Mouse (Mus musculus): ENCODE measurements around the gene Fitm1. TPM values are rescaled to one million over a fixed set of nuclear protein-coding genes. Genes with fewer than 3 reads are reported as not detected.
A peak's percentile ranks its signal among the peaks of the same experiment; 100 is the strongest.

Fitm1 gene
- polyA plus RNA-seq, 1 experiment from 2014 or later, result 0.27 TPM

DNA sequence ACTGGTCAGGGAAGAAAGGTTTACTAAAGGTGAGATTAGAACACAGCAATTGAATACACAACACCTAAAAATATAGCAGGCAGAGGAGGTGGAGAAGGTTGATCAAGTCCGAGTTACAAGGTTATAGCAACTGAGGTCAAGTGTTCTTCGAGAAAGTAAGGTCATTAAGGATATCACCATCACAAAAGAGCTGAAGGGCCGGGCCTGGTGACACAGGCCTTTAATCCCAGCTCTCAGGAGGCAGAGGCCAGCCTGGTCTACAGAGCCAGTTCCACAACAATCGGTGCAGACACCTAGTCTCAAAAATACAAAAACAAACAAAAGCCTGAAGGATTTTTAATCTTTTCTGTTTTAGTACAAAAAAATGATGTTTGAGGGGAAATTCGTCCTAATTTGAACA lies 24.1 kb upstream of the Fitm1 start:
- no peak for ATAC-seq (ENCODE audit: low FRiP score)
- Histone ChIP-seq H3K27me3 (ENCODE audit: control insufficient read depth, insufficient read depth, low read length) (no peaks in the 10 kb centered on the region), H3K36me3 (replicated peaks; ENCODE audit: control insufficient read depth, insufficient read depth) (peaks cover 24% of the 10 kb centered on the region), H3K27ac (no peak overlapping the region), H3K9me3 (ENCODE audit: control insufficient read depth, low read length) (no peaks in the 10 kb centered on the region), H3K9ac (no peak overlapping the region), H3K4me3 (replicated peaks; ENCODE audit: low read length) (no peak overlapping the region), H3K4me1 (replicated peaks; ENCODE audit: control insufficient read depth, insufficient read depth, low read length) (no peaks in the 10 kb centered on the region), H3K4me2 (replicated peaks) (no peak overlapping the region)
- DNase-seq (ENCODE audit: low spot score), result no peak
- WGBS, result 78% methylated on average over 5 of the region's 5 CpGs

DNA sequence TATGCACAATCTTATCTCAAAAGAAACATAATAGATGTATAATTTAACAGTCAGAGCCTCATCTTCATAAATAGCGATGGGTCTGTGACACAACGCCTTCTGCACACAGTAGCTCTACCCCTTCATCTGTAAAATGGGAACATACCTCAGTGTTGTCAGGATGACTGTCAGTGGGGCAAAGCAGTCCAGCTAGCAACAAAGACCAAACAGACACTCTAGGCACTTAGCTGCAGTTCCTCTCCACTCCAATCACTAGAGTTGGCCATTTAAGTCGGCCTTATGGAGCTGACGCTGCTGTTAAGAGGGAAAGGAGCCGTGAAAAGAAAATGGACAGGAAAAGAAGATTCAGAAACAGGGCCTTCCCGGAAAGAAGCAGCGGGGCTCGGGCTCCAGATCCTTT lies 23.6 kb upstream of the Fitm1 start:
- no peak for DNase-seq (ENCODE audit: low spot score)
- Histone ChIP-seq H3K27ac (no peak overlapping the region), H3K4me2 (replicated peaks) (no peak overlapping the region), H3K4me1 (replicated peaks; ENCODE audit: control insufficient read depth, insufficient read depth, low read length) (no peaks in the 10 kb centered on the region), H3K27me3 (ENCODE audit: control insufficient read depth, insufficient read depth, low read length) (no peaks in the 10 kb centered on the region), H3K4me3 (replicated peaks; ENCODE audit: low read length) (no peak overlapping the region), H3K9me3 (ENCODE audit: control insufficient read depth, low read length) (no peaks in the 10 kb centered on the region), H3K36me3 (replicated peaks; ENCODE audit: control insufficient read depth, insufficient read depth) (peaks cover 24% of the 10 kb centered on the region), H3K9ac (no peak overlapping the region)
- no peak for ATAC-seq (ENCODE audit: low FRiP score)
- WGBS, result 93% methylated on average over 8 of the region's 8 CpGs

DNA sequence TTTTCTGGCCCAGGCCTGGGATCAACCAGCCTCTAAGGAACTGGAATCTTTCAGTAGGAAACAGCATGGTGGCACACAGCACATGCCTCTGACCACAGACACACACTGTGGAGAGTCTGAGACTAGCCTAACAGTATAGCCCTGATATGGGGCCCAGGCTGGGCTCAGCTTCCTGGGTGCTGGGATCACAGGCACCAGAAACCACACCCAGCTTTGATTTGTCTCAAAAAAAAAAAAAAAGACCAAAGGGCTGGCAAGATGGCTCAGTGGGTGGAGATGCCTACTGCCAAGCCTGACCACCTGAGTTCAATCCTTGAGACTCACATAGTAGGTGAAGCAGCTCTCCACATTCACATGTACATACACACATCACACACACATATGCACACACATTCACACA lies 20.8 kb upstream of the Fitm1 start:
- no peak overlapping the region for H3K4me3 ChIP-seq (replicated peaks; ENCODE audit: low read length)
- no peak overlapping the region for H3K4me2 ChIP-seq (replicated peaks)
- H3K9me3 ChIP-seq (ENCODE audit: control insufficient read depth, low read length), result no peaks in the 10 kb centered on the region
- no peak overlapping the region for H3K9ac ChIP-seq
- no peaks in the 10 kb centered on the region; the same call in 1 of the 2 replicates for H3K36me3 ChIP-seq (replicated peaks; ENCODE audit: control insufficient read depth, insufficient read depth)
- H3K4me1 ChIP-seq (replicated peaks; ENCODE audit: control insufficient read depth, insufficient read depth, low read length), result peaks cover 6% of the 10 kb centered on the region; the same call in 1 of the 2 replicates
- no peak for ATAC-seq (ENCODE audit: low FRiP score)
- no peak for DNase-seq (ENCODE audit: low spot score)
- H3K27me3 ChIP-seq (ENCODE audit: control insufficient read depth, insufficient read depth, low read length), result no peaks in the 10 kb centered on the region
- H3K27ac ChIP-seq, result no peak overlapping the region

DNA sequence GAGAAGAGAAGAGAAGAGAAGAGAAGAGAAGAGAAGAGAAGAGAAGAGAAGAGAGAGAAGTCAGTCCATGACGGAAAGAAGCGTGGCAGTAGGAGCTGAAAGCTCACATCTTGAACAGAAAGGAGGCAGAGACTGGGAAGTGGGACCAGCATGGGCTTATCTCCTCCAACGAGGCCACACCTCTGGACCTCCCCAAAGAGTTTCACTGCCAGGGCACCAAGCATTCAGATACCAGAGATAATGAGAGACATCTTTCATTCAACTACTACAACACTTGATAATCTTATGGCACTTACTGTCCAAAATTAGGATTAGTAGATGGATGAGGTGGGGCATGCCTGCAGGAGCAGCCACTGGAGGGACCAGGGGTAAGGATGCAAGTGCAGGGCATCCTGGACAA lies 19.6 kb upstream of the Fitm1 start:
- Histone ChIP-seq H3K36me3 (replicated peaks; ENCODE audit: control insufficient read depth, insufficient read depth) (no peaks in the 10 kb centered on the region), H3K9ac (no peak overlapping the region), H3K4me1 (replicated peaks; ENCODE audit: control insufficient read depth, insufficient read depth, low read length) (peaks cover 6% of the 10 kb centered on the region; the same call in 1 of the 2 replicates), H3K4me3 (replicated peaks; ENCODE audit: low read length) (no peak overlapping the region), H3K27ac (no peak overlapping the region), H3K27me3 (ENCODE audit: control insufficient read depth, insufficient read depth, low read length) (no peaks in the 10 kb centered on the region), H3K4me2 (replicated peaks) (no peak overlapping the region), H3K9me3 (ENCODE audit: control insufficient read depth, low read length) (no peaks in the 10 kb centered on the region)
- no peak for ATAC-seq (ENCODE audit: low FRiP score)
- WGBS, result 87% methylated on average over 3 of the region's 3 CpGs
- DNase-seq (ENCODE audit: low spot score), result no peak

DNA sequence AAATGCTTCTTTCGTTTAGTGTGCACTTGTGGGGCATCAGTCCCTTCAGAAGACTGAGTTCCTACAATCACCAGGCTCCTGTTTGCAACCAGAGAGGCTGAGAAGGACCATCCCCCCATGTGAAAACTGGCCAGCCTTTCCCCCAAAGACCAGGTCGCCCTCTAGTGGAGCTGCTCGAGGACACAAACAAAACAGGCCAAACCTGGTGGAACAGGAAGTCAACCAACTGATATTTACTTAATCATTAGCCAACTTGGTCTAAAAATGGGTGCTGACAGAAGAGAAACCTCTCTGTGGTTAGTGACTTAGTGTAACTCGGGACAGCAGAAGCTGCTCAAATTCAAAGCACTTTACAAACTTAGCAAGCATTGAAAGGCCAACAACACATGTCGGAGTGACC lies 18.4 kb upstream of the Fitm1 start:
- Histone ChIP-seq H3K4me2 (replicated peaks) (no peak overlapping the region), H3K4me3 (replicated peaks; ENCODE audit: low read length) (no peak overlapping the region), H3K27ac (no peak overlapping the region), H3K27me3 (ENCODE audit: control insufficient read depth, insufficient read depth, low read length) (no peaks in the 10 kb centered on the region), H3K36me3 (replicated peaks; ENCODE audit: control insufficient read depth, insufficient read depth) (no peaks in the 10 kb centered on the region), H3K9me3 (ENCODE audit: control insufficient read depth, low read length) (no peaks in the 10 kb centered on the region), H3K9ac (no peak overlapping the region), H3K4me1 (replicated peaks; ENCODE audit: control insufficient read depth, insufficient read depth, low read length) (peaks cover 15% of the 10 kb centered on the region)
- DNase-seq (ENCODE audit: low spot score), result peak; percentile 67
- ATAC-seq (ENCODE audit: low FRiP score), result no peak
- whole genome bisulfite sequencing, result 32% methylated on average over 5 of the region's 5 CpGs

DNA sequence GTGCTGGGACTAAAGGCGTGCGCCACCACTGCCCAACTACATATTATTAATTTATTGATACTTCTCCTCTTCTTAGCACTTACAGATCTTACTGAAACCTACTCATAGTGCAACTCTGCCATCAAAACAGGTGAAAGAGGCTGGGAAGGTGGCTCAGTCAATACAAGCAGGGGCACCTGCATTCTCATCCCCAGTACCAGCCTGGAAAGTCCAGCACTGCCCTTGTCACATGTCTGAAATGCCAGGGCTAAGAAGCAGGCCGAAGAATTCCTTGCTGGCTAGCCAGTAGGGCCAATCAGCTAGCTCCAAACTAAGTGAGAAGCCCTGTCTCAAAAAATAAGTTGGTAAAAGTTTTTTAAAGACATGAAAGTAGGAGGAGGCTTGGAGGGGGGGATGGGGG lies 17.8 kb upstream of the Fitm1 start:
- Histone ChIP-seq H3K4me3 (replicated peaks; ENCODE audit: low read length) (no peak overlapping the region), H3K27me3 (ENCODE audit: control insufficient read depth, insufficient read depth, low read length) (no peaks in the 10 kb centered on the region), H3K36me3 (replicated peaks; ENCODE audit: control insufficient read depth, insufficient read depth) (0 out of 2 replicates have a peak, but pooled peaks cover 3% of the 10 kb centered on the region), H3K4me2 (replicated peaks) (no peak overlapping the region), H3K4me1 (replicated peaks; ENCODE audit: control insufficient read depth, insufficient read depth, low read length) (peaks cover 15% of the 10 kb centered on the region), H3K27ac (no peak overlapping the region), H3K9ac (no peak overlapping the region), H3K9me3 (ENCODE audit: control insufficient read depth, low read length) (no peaks in the 10 kb centered on the region)
- WGBS, result 91% methylated on average over 3 of the region's 3 CpGs
- no peak for ATAC-seq (ENCODE audit: low FRiP score)
- DNase-seq (ENCODE audit: low spot score), result no peak

DNA sequence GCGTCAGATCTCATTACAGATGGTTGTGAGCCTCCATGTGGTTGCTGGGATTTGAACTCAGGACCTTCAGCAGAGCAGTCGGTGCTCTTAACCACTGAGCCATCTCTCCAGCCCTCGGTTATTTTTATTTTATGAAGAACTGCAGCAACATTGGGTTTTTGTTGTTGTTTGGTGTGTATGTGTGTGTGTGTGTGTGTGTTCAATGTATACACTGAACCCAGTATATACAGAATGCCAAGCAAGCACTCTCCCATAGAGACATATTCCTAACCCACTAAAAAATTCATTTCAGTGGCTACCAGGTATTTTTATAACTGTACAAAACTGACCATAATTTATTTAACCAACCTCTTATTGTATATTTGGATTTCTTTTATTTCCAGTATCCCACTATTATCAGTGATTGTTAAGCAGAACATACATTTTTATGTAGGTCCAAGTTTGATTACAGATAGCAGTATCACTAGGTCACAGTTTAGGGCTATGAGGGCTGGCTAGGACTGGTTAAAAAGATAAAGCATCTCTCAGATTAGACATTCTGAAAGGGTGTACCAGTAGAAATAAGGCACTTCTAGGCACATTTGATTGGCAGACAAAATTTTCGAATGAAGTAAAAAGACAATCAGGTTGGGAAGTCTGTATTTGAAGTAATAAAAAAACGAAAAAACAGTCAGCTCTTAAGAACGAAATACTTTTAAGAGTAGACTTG lies 16.5 kb upstream of the Fitm1 start:
- H3K36me3 ChIP-seq (replicated peaks; ENCODE audit: control insufficient read depth, insufficient read depth), result peaks cover 15% of the 10 kb centered on the region; the same call in 1 of the 2 replicates
- H3K4me2 ChIP-seq (replicated peaks), result peak overlapping the region; percentile 84
- no peaks in the 10 kb centered on the region for H3K27me3 ChIP-seq (ENCODE audit: control insufficient read depth, insufficient read depth, low read length)
- no peak for DNase-seq (ENCODE audit: low spot score)
- peaks cover 15% of the 10 kb centered on the region for H3K4me1 ChIP-seq (replicated peaks; ENCODE audit: control insufficient read depth, insufficient read depth, low read length)
- peak overlapping the region; percentile 50 for H3K4me3 ChIP-seq (replicated peaks; ENCODE audit: low read length)
- peak overlapping the region; percentile 76 for H3K9ac ChIP-seq
- H3K27ac ChIP-seq, result peak overlapping the region; percentile 98; the same call in 1 of the 2 replicates
- no peak for ATAC-seq (ENCODE audit: low FRiP score)
- H3K9me3 ChIP-seq (ENCODE audit: control insufficient read depth, low read length), result no peaks in the 10 kb centered on the region
- WGBS, result 59% methylated on average over 6 of the region's 6 CpGs

DNA sequence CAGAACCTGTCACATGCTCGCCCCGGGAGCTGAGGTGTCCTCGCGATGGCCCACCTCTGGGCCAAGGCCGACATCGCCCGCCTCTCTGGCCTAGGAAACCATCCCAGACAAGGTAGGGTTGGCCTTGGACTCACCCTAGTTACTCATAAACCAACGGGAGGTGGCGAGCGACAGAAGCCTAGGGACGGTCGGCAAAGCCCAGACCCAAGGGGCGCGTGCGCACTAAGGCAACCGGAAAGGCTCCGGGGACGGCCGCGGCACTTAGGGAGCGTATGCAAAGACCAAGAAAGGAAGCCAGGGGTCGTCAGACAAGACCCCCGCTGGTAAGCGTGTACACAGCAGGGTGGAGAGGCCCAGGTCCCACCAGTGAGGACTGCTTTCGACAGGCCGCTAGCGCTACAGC lies 15.6 kb upstream of the Fitm1 start, which contains the start of gene Dcaf11:
Gene Dcaf11, plus strand, starts transcription at position 208 of the 403 bp plus-strand sequence.
- H3K4me1 ChIP-seq (replicated peaks; ENCODE audit: control insufficient read depth, insufficient read depth, low read length), result peaks cover 15% of the 10 kb centered on the region
- peak within 1 kb of the TSS; percentile 98 for H3K27ac ChIP-seq
- ATAC-seq (ENCODE audit: low FRiP score) (peak; percentile 74), DNase-seq (ENCODE audit: low spot score) (peak; percentile 88)
- H3K9me3 ChIP-seq (ENCODE audit: control insufficient read depth, low read length), result no peaks in the 10 kb centered on the region
- peaks cover 24% of the 10 kb centered on the region for H3K36me3 ChIP-seq (replicated peaks; ENCODE audit: control insufficient read depth, insufficient read depth)
- H3K27me3 ChIP-seq (ENCODE audit: control insufficient read depth, insufficient read depth, low read length), result no peaks in the 10 kb centered on the region
- H3K9ac ChIP-seq, result peak within 1 kb of the TSS; percentile 76
- H3K4me2 ChIP-seq (replicated peaks), result peak within 1 kb of the TSS; percentile 84
- peak within 1 kb of the TSS; percentile 50 for H3K4me3 ChIP-seq (replicated peaks; ENCODE audit: low read length)
- under 1% methylated on average over 27 of the region's 27 CpGs for WGBS

DNA sequence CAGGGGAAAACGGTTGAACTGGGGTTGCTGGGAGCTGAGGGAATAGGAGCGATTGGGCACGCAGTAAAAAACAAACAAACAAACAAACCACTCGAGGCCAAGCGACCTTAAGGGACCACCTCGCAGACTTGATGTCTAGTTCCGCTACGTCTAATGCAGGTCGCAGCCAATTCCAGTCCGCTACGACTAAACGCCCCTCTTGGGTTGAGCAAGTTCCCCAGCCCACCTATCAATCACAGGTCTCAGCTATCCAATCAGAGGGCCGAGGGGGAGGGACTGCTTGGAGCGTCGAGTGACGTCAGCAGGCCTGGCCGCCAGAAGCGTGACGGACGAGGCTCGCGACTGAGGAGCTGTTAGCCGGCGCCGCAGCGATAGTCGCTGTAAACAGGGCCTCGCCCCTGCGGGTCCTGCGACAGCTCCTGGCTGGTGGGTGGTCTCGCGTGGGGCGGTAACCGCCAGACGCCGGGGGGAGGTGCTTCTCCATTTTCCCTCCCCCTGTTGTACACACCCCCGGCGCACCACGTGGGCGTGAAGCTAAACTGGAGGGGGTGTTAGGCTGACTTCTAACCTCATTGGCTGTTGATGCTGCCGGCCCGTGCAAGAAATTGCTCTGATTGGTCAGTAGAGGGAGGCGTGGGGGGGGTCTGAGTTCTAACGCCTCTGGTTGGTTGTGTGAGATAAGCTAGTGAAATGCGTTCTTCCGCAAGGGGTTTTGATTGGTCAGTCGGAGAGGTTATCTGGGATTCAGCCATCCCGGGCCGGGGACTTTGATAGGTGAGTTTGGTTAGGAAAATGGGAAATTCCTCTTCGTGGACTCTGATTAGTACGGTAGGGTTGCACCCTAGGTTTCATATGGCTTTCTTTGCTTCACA lies 15.0 kb upstream of the Fitm1 start, which contains the start of gene A730061H03Rik:
Gene A730061H03Rik, minus strand, starts transcription at position 205 of the 872 bp plus-strand sequence.
- peaks cover 15% of the 10 kb centered on the region for H3K4me1 ChIP-seq (replicated peaks; ENCODE audit: control insufficient read depth, insufficient read depth, low read length)
- no peaks in the 10 kb centered on the region for H3K9me3 ChIP-seq (ENCODE audit: control insufficient read depth, low read length)
- under 1% methylated on average over 51 of the region's 51 CpGs for WGBS
- no peaks in the 10 kb centered on the region for H3K27me3 ChIP-seq (ENCODE audit: control insufficient read depth, insufficient read depth, low read length)
- peak; percentile 96 for ATAC-seq (ENCODE audit: low FRiP score)
- H3K27ac ChIP-seq, result peak within 1 kb of the TSS; percentile 98
- H3K4me2 ChIP-seq (replicated peaks), result peak within 1 kb of the TSS; percentile 84
- peak within 1 kb of the TSS; percentile 50 for H3K4me3 ChIP-seq (replicated peaks; ENCODE audit: low read length)
- H3K9ac ChIP-seq, result peak within 1 kb of the TSS; percentile 76
- H3K36me3 ChIP-seq (replicated peaks; ENCODE audit: control insufficient read depth, insufficient read depth), result peaks cover 31% of the 10 kb centered on the region
- peak; percentile 98 for DNase-seq (ENCODE audit: low spot score)
